Mouse (Mus musculus) heart, adult 2 months (tissue): ENCODE measurements around the gene Irs3.

ENCODE experiments used
- CTCF ChIP-seq: fragments of 200-600 bp; IDR thresholded peaks from 2 replicates; pipeline ENCODE4 v1.8.1; 2022; ENCODE audit warnings: antibody characterized with exemption, mild to moderate bottlenecking, moderate library complexity
- EP300 ChIP-seq: fragments of 200-500 bp; IDR thresholded peaks from 2 replicates; pipeline ENCODE4 v1.6.1; 2011; ENCODE audit warnings: low read depth, low read length, control low read depth; ENCODE audit not compliant: insufficient read depth
- POLR2A ChIP-seq: fragments of 200-500 bp; IDR thresholded peaks from 2 replicates; pipeline ENCODE4 v1.6.1; 2011; ENCODE audit warnings: mild to moderate bottlenecking, low read depth, low read length, control low read depth; ENCODE audit not compliant: insufficient read depth

GRCm38 (mm10) chr5:137652474-137652873, 7.0 kb upstream of the Irs3 start:
- peak; percentile 92 for TF ChIP-seq CTCF
- no peak for TF ChIP-seq POLR2A
- TF ChIP-seq EP300: peak; percentile 61; the same call in 1 of the 2 replicates
